Mouse (Mus musculus): ENCODE measurements around the gene BC034090. TPM values are rescaled to one million over a fixed set of nuclear protein-coding genes. Genes with fewer than 3 reads are reported as not detected.

BC034090 gene
- polyA plus RNA-seq, 1 experiment, result not detected

GRCm38 (mm10) chr1:155215066-155215764 lies 29.0 kb downstream of the BC034090 start:
- WGBS, result 65% methylated on average over 9 of the region's 9 CpGs
- Histone ChIP-seq H3K4me1 (ENCODE audit: control insufficient read depth, insufficient read depth, low read length) (peaks cover 54% of the 10 kb centered on the region), H3K27ac (ENCODE audit: insufficient read depth, low read depth, low read length) (peak overlapping the region; percentile 11; the same call in 1 of the 2 replicates)

GRCm38 (mm10) chr1:155213912-155214311 lies 30.3 kb downstream of the BC034090 start:
- no peak overlapping the region for H3K27ac ChIP-seq (ENCODE audit: insufficient read depth, low read depth, low read length)
- H3K4me3 ChIP-seq (ENCODE audit: insufficient read depth, low read depth, low read length), result no peak overlapping the region
- H3K4me1 ChIP-seq (ENCODE audit: control insufficient read depth, insufficient read depth, low read length), result peaks cover 60% of the 10 kb centered on the region

More at GRCm38 (mm10) chr1:155215066-155215764, 29.0 kb downstream of the BC034090 start:
- H3K4me3 ChIP-seq (ENCODE audit: insufficient read depth, low read depth, low read length), result no peak overlapping the region
- TF ChIP-seq POLR2A (IDR thresholded peaks at IDR 0.05; ENCODE audit: insufficient read depth, low read depth, low read length) (no peak), CTCF (IDR thresholded peaks at IDR 0.05; ENCODE audit: insufficient read depth, low read depth, low read length) (no peak; the same call in 1 of the 2 replicates)

GRCm38 (mm10) chr1:155212936-155213774 lies 31.1 kb downstream of the BC034090 start:
- 38% methylated on average over 18 of the region's 18 CpGs for WGBS
- Histone ChIP-seq H3K4me3 (ENCODE audit: insufficient read depth, low read depth, low read length) (no peak overlapping the region), H3K4me1 (ENCODE audit: control insufficient read depth, insufficient read depth, low read length) (peaks cover 60% of the 10 kb centered on the region), H3K27ac (ENCODE audit: insufficient read depth, low read depth, low read length) (no peak overlapping the region)
- TF ChIP-seq CTCF (IDR thresholded peaks at IDR 0.05; ENCODE audit: insufficient read depth, low read depth, low read length) (no peak), POLR2A (IDR thresholded peaks at IDR 0.05; ENCODE audit: insufficient read depth, low read depth, low read length) (no peak)

More at GRCm38 (mm10) chr1:155213912-155214311, 30.3 kb downstream of the BC034090 start:
- no peak for TF ChIP-seq POLR2A (IDR thresholded peaks at IDR 0.05; ENCODE audit: insufficient read depth, low read depth, low read length)
- no peak for TF ChIP-seq CTCF (IDR thresholded peaks at IDR 0.05; ENCODE audit: insufficient read depth, low read depth, low read length)
- 79% methylated on average over 7 of the region's 7 CpGs for WGBS

GRCm38 (mm10) chr1:155212493-155212892 lies 31.8 kb downstream of the BC034090 start:
- no peak overlapping the region for H3K27ac ChIP-seq (ENCODE audit: insufficient read depth, low read depth, low read length)
- H3K4me1 ChIP-seq (ENCODE audit: control insufficient read depth, insufficient read depth, low read length), result peaks cover 56% of the 10 kb centered on the region
- 30% methylated on average over 6 of the region's 6 CpGs for whole genome bisulfite sequencing
- TF ChIP-seq CTCF (IDR thresholded peaks at IDR 0.05; ENCODE audit: insufficient read depth, low read depth, low read length) (no peak), POLR2A (IDR thresholded peaks at IDR 0.05; ENCODE audit: insufficient read depth, low read depth, low read length) (no peak)
- H3K4me3 ChIP-seq (ENCODE audit: insufficient read depth, low read depth, low read length), result no peak overlapping the region

- H3K4me3 ChIP-seq (ENCODE audit: insufficient read depth, low read depth, low read length), result no peak overlapping the region
- H3K27ac ChIP-seq (ENCODE audit: insufficient read depth, low read depth, low read length), result no peak overlapping the region
- no peak for TF ChIP-seq POLR2A (IDR thresholded peaks at IDR 0.05; ENCODE audit: insufficient read depth, low read depth, low read length)
- no peak for TF ChIP-seq CTCF (IDR thresholded peaks at IDR 0.05; ENCODE audit: insufficient read depth, low read depth, low read length)
- H3K4me1 ChIP-seq (ENCODE audit: control insufficient read depth, insufficient read depth, low read length), result peaks cover 56% of the 10 kb centered on the region
- 58% methylated on average over 4 of the region's 4 CpGs for WGBS
Observed at GRCm38 (mm10) chr1:155212081-155212480, 32.2 kb downstream of the BC034090 start.

- Histone ChIP-seq H3K4me1 (ENCODE audit: control insufficient read depth, insufficient read depth, low read length) (peaks cover 51% of the 10 kb centered on the region), H3K27ac (ENCODE audit: insufficient read depth, low read depth, low read length) (no peak overlapping the region), H3K4me3 (ENCODE audit: insufficient read depth, low read depth, low read length) (no peak overlapping the region)
- WGBS, result 74% methylated on average over 7 of the region's 7 CpGs
- no peak for TF ChIP-seq CTCF (IDR thresholded peaks at IDR 0.05; ENCODE audit: insufficient read depth, low read depth, low read length)
- TF ChIP-seq POLR2A (IDR thresholded peaks at IDR 0.05; ENCODE audit: insufficient read depth, low read depth, low read length), result no peak
Observed at GRCm38 (mm10) chr1:155211017-155211416, 33.2 kb downstream of the BC034090 start.

- H3K27ac ChIP-seq (ENCODE audit: insufficient read depth, low read depth, low read length), result no peak overlapping the region
- WGBS, result 38% methylated on average over 11 of the region's 11 CpGs
- TF ChIP-seq POLR2A (IDR thresholded peaks at IDR 0.05; ENCODE audit: insufficient read depth, low read depth, low read length), result no peak
- TF ChIP-seq CTCF (IDR thresholded peaks at IDR 0.05; ENCODE audit: insufficient read depth, low read depth, low read length), result no peak
- H3K4me3 ChIP-seq (ENCODE audit: insufficient read depth, low read depth, low read length), result no peak overlapping the region
- peaks cover 51% of the 10 kb centered on the region for H3K4me1 ChIP-seq (ENCODE audit: control insufficient read depth, insufficient read depth, low read length)
Observed at GRCm38 (mm10) chr1:155210011-155210763, 34.1 kb downstream of the BC034090 start.

GRCm38 (mm10) chr1:155207859-155208258 lies 36.4 kb downstream of the BC034090 start:
- Histone ChIP-seq H3K27ac (ENCODE audit: insufficient read depth, low read depth, low read length) (no peak overlapping the region), H3K4me3 (ENCODE audit: insufficient read depth, low read depth, low read length) (no peak overlapping the region), H3K4me1 (ENCODE audit: control insufficient read depth, insufficient read depth, low read length) (peaks cover 37% of the 10 kb centered on the region)
- WGBS, result 64% methylated on average over 3 of the region's 3 CpGs
- TF ChIP-seq CTCF (IDR thresholded peaks at IDR 0.05; ENCODE audit: insufficient read depth, low read depth, low read length), result no peak

Measured in olfactory bulb, adult 2 months (tissue).